Mouse (Mus musculus) thymus, postnatal 36 days (tissue): ENCODE data around the gene Slit1.

Experiments used
- DNase-seq, 2 experiments: peaks; one replicate each; pipeline ENCODE4 v3.0.0; 2022; ENCODE audit warnings: mixed read lengths in 2 of 2

Gene Slit1

GRCm38 (mm10) chr19:41649394-41649793, 94.1 kb downstream of the Slit1 start:
- peak; percentile 64 to 84 for DNase-seq

GRCm38 (mm10) chr19:41646947-41647631, 96.4 kb downstream of the Slit1 start:
- DNase-seq, result peak; percentile 78 to 79

GRCm38 (mm10) chr19:41643010-41643409, 100.5 kb downstream of the Slit1 start:
- peak in 1 of 2 experiments; percentile 24 for DNase-seq

GRCm38 (mm10) chr19:41634999-41635398, 108.5 kb downstream of the Slit1 start:
- no peak for DNase-seq

GRCm38 (mm10) chr19:41634099-41634498, 109.4 kb downstream of the Slit1 start:
- peak; percentile 16 to 35 for DNase-seq

- DNase-seq, result peak; percentile 31
These were observed 113.9 kb downstream of the Slit1 start for GRCm38 (mm10) chr19:41629532-41629931.

GRCm38 (mm10) chr19:41628970-41629369, 114.5 kb downstream of the Slit1 start:
- no peak for DNase-seq

- DNase-seq, result no peak
These were observed 122.9 kb downstream of the Slit1 start for GRCm38 (mm10) chr19:41620366-41621092.

GRCm38 (mm10) chr19:41618771-41619385, 124.6 kb downstream of the Slit1 start:
- no peak for DNase-seq

GRCm38 (mm10) chr19:41618153-41618657, 125.3 kb downstream of the Slit1 start:
- no peak for DNase-seq

GRCm38 (mm10) chr19:41617102-41617501, 126.4 kb downstream of the Slit1 start:
- no peak for DNase-seq

GRCm38 (mm10) chr19:41616274-41616673, 127.2 kb downstream of the Slit1 start:
- DNase-seq, result no peak

- no peak for DNase-seq
These were observed 127.8 kb downstream of the Slit1 start for GRCm38 (mm10) chr19:41615606-41616224.

- no peak for DNase-seq
These were observed 130.0 kb downstream of the Slit1 start for GRCm38 (mm10) chr19:41613325-41614087.

GRCm38 (mm10) chr19:41611683-41612082, 131.8 kb downstream of the Slit1 start:
- no peak for DNase-seq

GRCm38 (mm10) chr19:41606208-41606987, 137.1 kb downstream of the Slit1 start:
- DNase-seq, result no peak

GRCm38 (mm10) chr19:41600647-41601046, 142.8 kb downstream of the Slit1 start:
- DNase-seq, result no peak

- DNase-seq, result no peak
These were observed 146.1 kb downstream of the Slit1 start for GRCm38 (mm10) chr19:41597170-41597894.

GRCm38 (mm10) chr19:41591808-41592207, 151.7 kb downstream of the Slit1 start:
- DNase-seq, result no peak

GRCm38 (mm10) chr19:41589681-41590080, 153.8 kb downstream of the Slit1 start:
- no peak for DNase-seq

GRCm38 (mm10) chr19:41589026-41589425, 154.4 kb downstream of the Slit1 start:
- no peak for DNase-seq
